Mouse (Mus musculus): Measurements from ENCODE around the gene Papln. TPM values are rescaled to one million over a fixed set of nuclear protein-coding genes. Genes with fewer than 3 reads are reported as not detected.

Gene Papln
- total and polyA plus RNA-seq, 3 experiments: 0.09 to 0.51 TPM; not detected in 1

DNA sequence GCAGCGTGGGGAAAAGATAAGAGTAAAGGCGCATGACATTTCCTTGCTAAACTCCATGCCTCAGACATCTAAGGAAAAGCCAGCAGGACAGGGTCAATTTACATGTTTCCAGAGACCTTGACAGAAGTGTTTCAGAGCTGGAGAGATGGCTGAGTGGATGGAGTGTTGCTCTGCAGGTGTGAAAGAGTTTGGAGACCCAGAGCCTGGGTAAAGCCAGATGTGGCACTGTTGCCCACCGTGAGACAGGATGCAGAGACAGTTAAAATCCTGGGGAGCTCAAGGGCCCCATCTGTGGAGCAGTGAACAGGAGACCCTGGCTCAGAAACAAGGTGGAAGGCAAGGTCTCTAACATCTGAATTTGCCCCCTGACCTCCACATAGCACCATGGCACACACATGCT lies 19.7 kb upstream of the Papln start:
- H3K79me2 ChIP-seq (replicated peaks; ENCODE audit: control insufficient read depth, extremely low read depth, insufficient read depth, poor library complexity, severe bottlenecking): no peaks in the 10 kb centered on the region
- no peaks in the 10 kb centered on the region for H3K9me3 ChIP-seq (replicated peaks; ENCODE audit: low read length)
- no peak overlapping the region for H3K9ac ChIP-seq (ENCODE audit: insufficient read depth, low read depth)
- H3K27me3 ChIP-seq (replicated peaks): no peaks in the 10 kb centered on the region
- dilution Hi-C loops (cut with MboI; ENCODE audit: extremely low pct_ligation_motif_present, extremely low pct_unique_long_range_greater_than_20kb, low sequenced_read_pairs): no loop called here
- TF ChIP-seq GABPA (IDR thresholded peaks at IDR 0.05; ENCODE audit: insufficient replicate concordance, low read depth, low read length) (no peak), JUND (conservative IDR thresholded peaks at IDR 0.05; ENCODE audit: low read depth, low read length) (no peak), ZMIZ1 (IDR thresholded peaks at IDR 0.05; ENCODE audit: low read depth, low read length) (no peak), EP300 (IDR thresholded peaks at IDR 0.05; ENCODE audit: low read length) (no peak), ZNF384 (IDR thresholded peaks at IDR 0.05; ENCODE audit: low read depth, low read length) (no peak), BHLHE40 (IDR thresholded peaks at IDR 0.05; ENCODE audit: low read depth, low read length) (no peak), SMC3 (IDR thresholded peaks at IDR 0.05; ENCODE audit: low read depth, low read length) (no peak), E2F4 (IDR thresholded peaks at IDR 0.05; ENCODE audit: insufficient replicate concordance, low read depth, low read length) (no peak), CTCF (conservative IDR thresholded peaks at IDR 0.05 in 1 of 2, IDR thresholded peaks at IDR 0.05 in 1 of 2; ENCODE audit: low read depth in 2 of 2, low read length in 2 of 2) (no peak), RCOR1 (conservative IDR thresholded peaks at IDR 0.05; ENCODE audit: low read depth, low read length) (no peak), POLR2A (IDR thresholded peaks at IDR 0.05; ENCODE audit: low read depth, low read length) (no peak), CHD1 (IDR thresholded peaks at IDR 0.05; ENCODE audit: low read depth, low read length) (no peak), MAFK (IDR thresholded peaks at IDR 0.05; ENCODE audit: insufficient replicate concordance, low read length) (no peak), IRF4 (IDR thresholded peaks at IDR 0.05; ENCODE audit: low read depth, low read length) (no peak)
- no peak overlapping the region for H3K27ac ChIP-seq (ENCODE audit: insufficient read depth, low read depth)
- no peak overlapping the region for H3K4me3 ChIP-seq (replicated peaks in 1 of 3; ENCODE audit: low read depth in 2 of 3, low read length in 2 of 3, poor library complexity in 1 of 3)
- H3K4me1 ChIP-seq (ENCODE audit: control insufficient read depth in 1 of 2, insufficient read depth in 2 of 2): peaks cover 0 to 11% of the 10 kb centered on the region in 2 experiments; a peak in 1 of 4 replicates
- H3K36me3 ChIP-seq (replicated peaks in 1 of 2; ENCODE audit: control insufficient read depth in 1 of 2, insufficient read depth in 1 of 2, low read length in 1 of 2): no peaks in the 10 kb centered on the region
- in situ Hi-C loops (cut with MboI; ENCODE audit: low pct_ligation_motif_present, low pct_unique_long_range_greater_than_20kb, low sequenced_read_pairs): no loop called here
- DNase-seq (ENCODE audit: extremely low read depth): no peak
- no peak overlapping the region for H3K4me2 ChIP-seq (ENCODE audit: insufficient read depth, low read depth, poor library complexity, severe bottlenecking)

DNA sequence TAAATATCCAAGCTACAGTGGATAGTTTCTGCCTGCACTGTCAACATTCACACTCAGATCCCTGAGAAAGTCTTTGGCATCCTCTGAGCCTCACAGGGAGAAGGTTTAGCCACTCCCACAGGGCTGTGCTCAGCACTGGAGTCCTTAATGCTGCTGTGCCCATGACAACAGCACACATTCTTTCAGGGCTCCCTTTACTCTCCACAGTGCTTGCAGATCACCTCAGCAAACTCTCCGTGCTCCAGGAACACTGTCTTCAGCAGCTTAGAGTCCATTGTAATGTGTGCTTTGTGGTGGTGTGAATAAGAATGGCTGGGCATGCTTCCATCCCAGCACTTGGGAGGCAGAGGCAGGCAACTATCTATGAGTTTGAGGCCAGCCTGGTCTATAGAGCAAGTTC lies 14.2 kb upstream of the Papln start:
- TF ChIP-seq E2F4 (IDR thresholded peaks at IDR 0.05; ENCODE audit: insufficient replicate concordance, low read depth, low read length) (no peak), ZMIZ1 (IDR thresholded peaks at IDR 0.05; ENCODE audit: low read depth, low read length) (no peak), RCOR1 (conservative IDR thresholded peaks at IDR 0.05; ENCODE audit: low read depth, low read length) (no peak), TBP (conservative IDR thresholded peaks at IDR 0.05; ENCODE audit: low read depth, low read length) (no peak), NELFE (IDR thresholded peaks at IDR 0.05; ENCODE audit: low read depth, low read length) (no peak), JUND (conservative IDR thresholded peaks at IDR 0.05; ENCODE audit: low read depth, low read length) (no peak), NRF1 (IDR thresholded peaks at IDR 0.05; ENCODE audit: low read depth, low read length) (no peak), SIN3A (IDR thresholded peaks at IDR 0.05; ENCODE audit: low read length) (no peak), USF1 (IDR thresholded peaks at IDR 0.05; ENCODE audit: low read depth, low read length) (no peak), MXI1 (IDR thresholded peaks at IDR 0.05; ENCODE audit: low read depth, low read length) (no peak), KAT2A (IDR thresholded peaks at IDR 0.05; ENCODE audit: insufficient replicate concordance, low read length) (no peak), CHD2 (IDR thresholded peaks at IDR 0.05; ENCODE audit: low read length) (no peak), BHLHE40 (IDR thresholded peaks at IDR 0.05; ENCODE audit: low read depth, low read length) (no peak), UBTF (IDR thresholded peaks at IDR 0.05; ENCODE audit: low read depth, low read length) (no peak), JUN (IDR thresholded peaks at IDR 0.05; ENCODE audit: insufficient read depth, low read depth, low read length) (no peak), POLR2A (IDR thresholded peaks at IDR 0.05; ENCODE audit: low read depth, low read length) (no peak), ZNF384 (IDR thresholded peaks at IDR 0.05; ENCODE audit: low read depth, low read length) (no peak), HCFC1 (IDR thresholded peaks at IDR 0.05; ENCODE audit: low read depth, low read length) (no peak), ETS1 (conservative IDR thresholded peaks at IDR 0.05; ENCODE audit: low read depth, low read length) (no peak)
- in situ Hi-C loops (cut with MboI; ENCODE audit: low pct_ligation_motif_present, low pct_unique_long_range_greater_than_20kb, low sequenced_read_pairs): no loop called here
- H3K4me1 ChIP-seq (ENCODE audit: control insufficient read depth in 1 of 2, insufficient read depth in 2 of 2): peaks cover 5 to 26% of the 10 kb centered on the region in 2 experiments; a peak in 3 of 4 replicates

More for the DNA sequence above, 14.2 kb upstream of the Papln start:
- Histone ChIP-seq H3K9ac (ENCODE audit: insufficient read depth, low read depth) (no peak overlapping the region), H3K79me2 (replicated peaks; ENCODE audit: control insufficient read depth, extremely low read depth, insufficient read depth, poor library complexity, severe bottlenecking) (no peaks in the 10 kb centered on the region), H3K9me3 (replicated peaks; ENCODE audit: low read length) (no peaks in the 10 kb centered on the region), H3K4me3 (replicated peaks in 1 of 3; ENCODE audit: low read depth in 2 of 3, low read length in 2 of 3, poor library complexity in 1 of 3) (no peak overlapping the region), H3K27ac (ENCODE audit: insufficient read depth, low read depth) (no peak overlapping the region), H3K36me3 (replicated peaks in 1 of 2; ENCODE audit: control insufficient read depth in 1 of 2, insufficient read depth in 1 of 2, low read length in 1 of 2) (no peaks in the 10 kb centered on the region), H3K4me2 (ENCODE audit: insufficient read depth, low read depth, poor library complexity, severe bottlenecking) (no peak overlapping the region), H3K27me3 (replicated peaks) (no peaks in the 10 kb centered on the region)
- dilution Hi-C loops (cut with MboI; ENCODE audit: extremely low pct_ligation_motif_present, extremely low pct_unique_long_range_greater_than_20kb, low sequenced_read_pairs): no loop called here
- no peak for DNase-seq (ENCODE audit: extremely low read depth)

Measured in CH12.LX (cell line).